Mouse (Mus musculus) embryonic facial prominence, embryonic 12.5 days (tissue): Measurements from ENCODE around the gene 2610008E11Rik. TPM values are rescaled to one million over a fixed set of nuclear protein-coding genes. Genes with fewer than 3 reads are reported as not detected.
"Not testable (repeated sequence)": the region's sequence is repeated elsewhere in the genome, so short reads cannot be mapped to it uniquely, and the experiment has no call there.

Experiments
- ATAC-seq: fragments of 200-750 bp; cut with Nextera tagmentation; 2 replicates; pipeline ENCODE4 v1.8.0; 2017; ENCODE audit not compliant: insufficient number of reproducible peaks, insufficient read depth, low FRiP score, low TSS enrichment
- H3K27ac ChIP-seq: fragments of 300-500 bp; sonication (generic); 2 replicates; pipeline ENCODE4 v1.5.1; 2016; ENCODE audit warnings: mild to moderate bottlenecking
- H3K27me3 ChIP-seq: fragments of 300-500 bp; sonication (generic); 2 replicates; pipeline ENCODE4 v1.6.1; 2016; ENCODE audit warnings: mild to moderate bottlenecking, moderate library complexity
- H3K36me3 ChIP-seq: fragments of 300-500 bp; sonication (generic); 2 replicates; pipeline ENCODE4 v1.6.1; 2016; ENCODE audit warnings: mild to moderate bottlenecking
- H3K4me1 ChIP-seq: fragments of 300-500 bp; sonication (generic); 2 replicates; pipeline ENCODE4 v1.6.1; 2016
- H3K4me2 ChIP-seq: fragments of 300-500 bp; sonication (generic); replicated peaks from 2 replicates; pipeline ENCODE4 v1.6.1; 2016; ENCODE audit warnings: mild to moderate bottlenecking, moderate library complexity
- H3K4me3 ChIP-seq: fragments of 300-500 bp; sonication (generic); 2 replicates; pipeline ENCODE4 v1.5.1; 2016; ENCODE audit warnings: mild to moderate bottlenecking
- H3K9ac ChIP-seq: fragments of 300-500 bp; sonication (generic); 2 replicates; pipeline ENCODE4 v1.6.1; 2016; ENCODE audit warnings: mild to moderate bottlenecking, moderate library complexity
- H3K9me3 ChIP-seq: fragments of 300-500 bp; sonication (generic); 2 replicates; pipeline ENCODE4 v1.6.1; 2016; ENCODE audit warnings: mild to moderate bottlenecking, moderate library complexity
- WGBS: fragments of 180-500 bp; shearing (Covaris S2); methylation state at CpG from one replicate; pipeline ENCODE4 v1.1.7; 2016; 5-methylcytosine and 5-hydroxymethylcytosine counted together
- polyA plus RNA-seq: library from polyadenylated mRNA; unstranded; fragments of >200 nt; fragmentation: Nextera tagmentation; extraction: Ambion mirVana; gene quantifications from 2 replicates; pipeline ENCODE4 v1.2.1, GENCODE M21; 2016

The 2610008E11Rik gene
- polyA plus RNA-seq, 1 experiment from 2014 or later = 48.9 TPM

- H3K27me3 ChIP-seq, ATAC-seq, H3K4me3 ChIP-seq, H3K9ac ChIP-seq, H3K4me2 ChIP-seq, H3K4me1 ChIP-seq, H3K27ac ChIP-seq: not testable (repeated sequence)
- Histone ChIP-seq H3K9me3 (peaks cover 16% of the 10 kb centered on the region; the same call in 1 of the 2 replicates), H3K36me3 (peaks cover 25% of the 10 kb centered on the region)
- WGBS = 91% methylated on average over 3 of the region's 3 CpGs
Observed at GRCm38 (mm10) chr10:79057370-79057769, 40.0 kb downstream of the 2610008E11Rik start.

GRCm38 (mm10) chr10:79042457-79042856 is 54.9 kb downstream of the 2610008E11Rik start:
- not testable (repeated sequence) for H3K9me3 ChIP-seq, H3K27ac ChIP-seq, H3K4me2 ChIP-seq, H3K36me3 ChIP-seq, H3K9ac ChIP-seq, H3K4me3 ChIP-seq, H3K4me1 ChIP-seq, ATAC-seq, H3K27me3 ChIP-seq
- WGBS = 81% methylated on average over 2 of the region's 2 CpGs

GRCm38 (mm10) chr10:79028441-79028840 is 69.0 kb downstream of the 2610008E11Rik start, which contains the start of gene Olfr57:
Olfr57 (plus strand) TSS chr10:79028741.
- Histone ChIP-seq H3K9ac (no peak within 1 kb of the TSS), H3K9me3 (no peaks in the 10 kb centered on the region), H3K27me3 (no peaks in the 10 kb centered on the region), H3K36me3 (no peaks in the 10 kb centered on the region), H3K4me2 (no peak within 1 kb of the TSS), H3K4me3 (no peak within 1 kb of the TSS), H3K27ac (no peak within 1 kb of the TSS), H3K4me1 (no peaks in the 10 kb centered on the region)
- no peak for ATAC-seq

Other genes starting within 250 kb of the 2610008E11Rik start
- not detected in 2 replicates for gene Olfr1356, start 245.4 kb downstream of the 2610008E11Rik start, polyA plus RNA-seq
- gene Olfr1355, start 222.1 kb downstream of the 2610008E11Rik start, polyA plus RNA-seq = not detected in 2 replicates
- gene Olfr1354, start 184.4 kb downstream of the 2610008E11Rik start, polyA plus RNA-seq = not detected in 2 replicates
- not detected in 2 replicates for gene Olfr8, start 147.0 kb downstream of the 2610008E11Rik start, polyA plus RNA-seq
- gene Olfr1353, start 134.3 kb downstream of the 2610008E11Rik start, polyA plus RNA-seq = not detected in 2 replicates
- not detected in 2 replicates for gene Olfr1352, start 116.5 kb downstream of the 2610008E11Rik start, polyA plus RNA-seq
- not detected in 2 replicates for gene Olfr1351, start 85.1 kb downstream of the 2610008E11Rik start, polyA plus RNA-seq
- 0.14 TPM in 1 of 2 replicates, not detected in the other for gene Olfr57, start 68.9 kb downstream of the 2610008E11Rik start, polyA plus RNA-seq
- gene Vmn2r80, start 51.2 kb upstream of the 2610008E11Rik start, polyA plus RNA-seq = not detected in 2 replicates
- gene Vmn2r81, start 150.1 kb upstream of the 2610008E11Rik start, polyA plus RNA-seq = not detected in 2 replicates